Mouse (Mus musculus) MEL (cell line): ENCODE measurements around the gene Fhdc1. TPM values are rescaled to one million over a fixed set of nuclear protein-coding genes. Genes with fewer than 3 reads are reported as not detected.

Source experiments
- DNase-seq: peaks from one replicate; pipeline ENCODE4 v3.0.0; 2011; ENCODE audit warnings: low read depth, low spot score
- H3K27ac ChIP-seq: 2 replicates; pipeline ENCODE4 v1.5.1; 2012; ENCODE audit warnings: low read depth, mild to moderate bottlenecking, control low read depth, low read length, moderate library complexity; ENCODE audit not compliant: control insufficient read depth
- H3K27me3 ChIP-seq, 2 experiments: fragments of 150-350 bp in 1 of 2; sonication (generic) in 1 of 2; 2 replicates each; pipeline ENCODE4 v1.6.1; 2012; ENCODE audit warnings: low read length in 2 of 2, mild to moderate bottlenecking in 2 of 2, improper control_type of control experiment in 1 of 2, moderate library complexity in 1 of 2; ENCODE audit not compliant: insufficient read depth in 2 of 2, control insufficient read depth in 1 of 2
- H3K36me3 ChIP-seq, 2 experiments: 2 replicates each; pipeline ENCODE4 v1.6.1; 2012 to 2014; ENCODE audit warnings: low read length in 2 of 2, improper control_type of control experiment in 1 of 2, inconsistent platforms in 1 of 2, mild to moderate bottlenecking in 1 of 2; ENCODE audit not compliant: insufficient read depth in 2 of 2, control insufficient read depth in 1 of 2
- H3K4me1 ChIP-seq, 2 experiments: fragments of 150-350 bp in 1 of 2; sonication (generic) in 1 of 2; 2 replicates each; pipeline ENCODE4 v1.6.1; 2012; ENCODE audit warnings: low read length in 2 of 2, improper control_type of control experiment in 1 of 2, mild to moderate bottlenecking in 1 of 2; ENCODE audit not compliant: insufficient read depth in 2 of 2, control insufficient read depth in 1 of 2
- H3K4me3 ChIP-seq, 2 experiments: fragments of 150-350 bp in 1 of 2; sonication (generic) in 1 of 2; 2 replicates each; pipeline ENCODE4 v1.5.1; 2012; ENCODE audit warnings: low read depth in 2 of 2, low read length in 2 of 2, mild to moderate bottlenecking in 2 of 2, moderate library complexity in 2 of 2, control low read depth in 1 of 2, improper control_type of control experiment in 1 of 2; ENCODE audit not compliant: control insufficient read depth in 1 of 2, insufficient read depth in 1 of 2
- H3K79me2 ChIP-seq: 2 replicates; pipeline ENCODE4 v1.6.1; 2012; ENCODE audit warnings: mild to moderate bottlenecking, low read length, moderate library complexity; ENCODE audit not compliant: control insufficient read depth, poor library complexity, insufficient read depth
- H3K9ac ChIP-seq: 2 replicates; pipeline ENCODE4 v1.6.1; 2012; ENCODE audit warnings: low read depth, mild to moderate bottlenecking, control low read depth, low read length, moderate library complexity; ENCODE audit not compliant: control insufficient read depth, poor library complexity, severe bottlenecking
- H3K9me3 ChIP-seq: fragments of 150-350 bp; sonication (generic); replicated peaks from 2 replicates; pipeline ENCODE4 v1.6.1; 2012; ENCODE audit warnings: mild to moderate bottlenecking, low read length, improper control_type of control experiment, moderate library complexity; ENCODE audit not compliant: insufficient read depth
- BHLHE40 ChIP-seq: IDR thresholded peaks from 2 replicates; pipeline ENCODE4 v1.6.1; 2012; ENCODE audit warnings: low read depth, mild to moderate bottlenecking, inconsistent platforms, low read length, improper control_type of control experiment, borderline replicate concordance
- CHD1 ChIP-seq: IDR thresholded peaks from 2 replicates; pipeline ENCODE4 v1.6.1; 2012; ENCODE audit warnings: low read depth, mild to moderate bottlenecking, inconsistent platforms, low read length, improper control_type of control experiment
- CHD2 ChIP-seq: IDR thresholded peaks from 2 replicates; pipeline ENCODE4 v1.6.1; 2011; ENCODE audit warnings: low read length, improper control_type of control experiment
- CTCF ChIP-seq, 3 experiments: IDR thresholded peaks in 2 of 3; conservative IDR thresholded peaks in 1 of 3; 2 replicates each; pipeline ENCODE4 v1.5.1; 2011 to 2012; ENCODE audit warnings: low read length in 3 of 3, low read depth in 2 of 3, mild to moderate bottlenecking in 2 of 3, improper control_type of control experiment in 1 of 3, inconsistent platforms in 1 of 3, mixed read lengths in 1 of 3, moderate library complexity in 1 of 3; ENCODE audit not compliant: control insufficient read depth in 1 of 3, insufficient read depth in 1 of 3, poor library complexity in 1 of 3, severe bottlenecking in 1 of 3
- E2F4 ChIP-seq: IDR thresholded peaks from 2 replicates; pipeline ENCODE4 v1.6.1; 2011; ENCODE audit warnings: low read depth, low read length, improper control_type of control experiment, borderline replicate concordance
- ELF1 ChIP-seq: IDR thresholded peaks from 2 replicates; pipeline ENCODE4 v1.6.1; 2014; ENCODE audit warnings: low read depth, mild to moderate bottlenecking, inconsistent platforms, low read length, improper control_type of control experiment, moderate library complexity
- EP300 ChIP-seq, 2 experiments: IDR thresholded peaks; 2 replicates each; pipeline ENCODE4 v1.6.1; 2011; ENCODE audit warnings: improper control_type of control experiment in 2 of 2, low read length in 2 of 2, low read depth in 1 of 2, mild to moderate bottlenecking in 1 of 2
- ETS1 ChIP-seq: IDR thresholded peaks from 2 replicates; pipeline ENCODE4 v1.6.1; 2012; ENCODE audit warnings: low read depth, mild to moderate bottlenecking, inconsistent platforms, low read length, improper control_type of control experiment, moderate library complexity
- GATA1 ChIP-seq: IDR thresholded peaks from 2 replicates; pipeline ENCODE4 v1.6.1; 2011; ENCODE audit warnings: low read depth, low read length, improper control_type of control experiment
- HCFC1 ChIP-seq: IDR thresholded peaks from 2 replicates; pipeline ENCODE4 v1.6.1; 2012; ENCODE audit warnings: low read depth, mild to moderate bottlenecking, inconsistent platforms, low read length, improper control_type of control experiment, moderate library complexity
- JUND ChIP-seq: IDR thresholded peaks from 2 replicates; pipeline ENCODE4 v1.6.1; 2011; ENCODE audit warnings: low read depth, mild to moderate bottlenecking, improper control_type of control experiment, low read length
- KAT2A ChIP-seq: conservative IDR thresholded peaks from 2 replicates; pipeline ENCODE4 v1.6.1; 2012; ENCODE audit warnings: low read depth, low read length, improper control_type of control experiment, inconsistent platforms
- MAFK ChIP-seq: IDR thresholded peaks from 2 replicates; pipeline ENCODE4 v1.6.1; 2011; ENCODE audit warnings: low read depth, mild to moderate bottlenecking, low read length, improper control_type of control experiment, borderline replicate concordance
- MAX ChIP-seq: IDR thresholded peaks from 2 replicates; pipeline ENCODE4 v1.6.1; 2011; ENCODE audit warnings: low read length, improper control_type of control experiment
- MAZ ChIP-seq: IDR thresholded peaks from 2 replicates; pipeline ENCODE4 v1.6.1; 2012; ENCODE audit warnings: low read depth, mild to moderate bottlenecking, inconsistent platforms, low read length, improper control_type of control experiment
- MEF2A ChIP-seq: IDR thresholded peaks from 2 replicates; pipeline ENCODE4 v1.6.1; 2014; ENCODE audit warnings: low read depth, mild to moderate bottlenecking, inconsistent platforms, low read length, improper control_type of control experiment; ENCODE audit not compliant: poor library complexity, insufficient replicate concordance, severe bottlenecking; ENCODE audit errors: extremely low read depth
- MXI1 ChIP-seq: IDR thresholded peaks from 2 replicates; pipeline ENCODE4 v1.6.1; 2011; ENCODE audit warnings: mild to moderate bottlenecking, low read depth, low read length, improper control_type of control experiment
- MYB ChIP-seq: IDR thresholded peaks from 2 replicates; pipeline ENCODE4 v1.6.1; 2011; ENCODE audit warnings: mild to moderate bottlenecking, low read depth, low read length, improper control_type of control experiment
- MYC ChIP-seq: IDR thresholded peaks from 2 replicates; pipeline ENCODE4 v1.6.1; 2011; ENCODE audit warnings: low read depth, mild to moderate bottlenecking, low read length, improper control_type of control experiment, moderate library complexity
- NELFE ChIP-seq: IDR thresholded peaks from 2 replicates; pipeline ENCODE4 v1.6.1; 2011; ENCODE audit warnings: low read depth, low read length, improper control_type of control experiment
- NRF1 ChIP-seq: IDR thresholded peaks from 2 replicates; pipeline ENCODE4 v1.6.1; 2014; ENCODE audit warnings: low read depth, mild to moderate bottlenecking, inconsistent platforms, low read length, improper control_type of control experiment, moderate library complexity; ENCODE audit not compliant: poor library complexity, insufficient read depth, severe bottlenecking
- POLR2A ChIP-seq, 2 experiments: IDR thresholded peaks; 2 replicates each; pipeline ENCODE4 v1.6.1; 2011 to 2012; ENCODE audit warnings: low read length in 2 of 2, mild to moderate bottlenecking in 2 of 2, control low read depth in 1 of 2, improper control_type of control experiment in 1 of 2, low read depth in 1 of 2, moderate library complexity in 1 of 2; ENCODE audit not compliant: control insufficient read depth in 1 of 2, insufficient read depth in 1 of 2, poor library complexity in 1 of 2
- POLR2AphosphoS5 ChIP-seq: IDR thresholded peaks from 2 replicates; pipeline ENCODE4 v1.6.1; 2012; ENCODE audit warnings: low read depth, borderline replicate concordance, mild to moderate bottlenecking, inconsistent platforms, low read length, moderate library complexity, mixed read lengths
- RAD21 ChIP-seq: IDR thresholded peaks from 2 replicates; pipeline ENCODE4 v1.6.1; 2011; ENCODE audit warnings: mild to moderate bottlenecking, low read depth, low read length, improper control_type of control experiment
- RCOR1 ChIP-seq: IDR thresholded peaks from 2 replicates; pipeline ENCODE4 v1.6.1; 2012; ENCODE audit warnings: low read depth, mild to moderate bottlenecking, inconsistent platforms, low read length, improper control_type of control experiment
- SIN3A ChIP-seq: IDR thresholded peaks from 2 replicates; pipeline ENCODE4 v1.6.1; 2012; ENCODE audit warnings: low read length, improper control_type of control experiment, inconsistent platforms
- SMC3 ChIP-seq: IDR thresholded peaks from 2 replicates; pipeline ENCODE4 v1.6.1; 2011; ENCODE audit warnings: low read depth, low read length, improper control_type of control experiment
- TAL1 ChIP-seq: IDR thresholded peaks from 2 replicates; pipeline ENCODE4 v1.6.1; 2012; ENCODE audit warnings: mild to moderate bottlenecking, inconsistent platforms, low read length, moderate library complexity, mixed read lengths
- TBP ChIP-seq: IDR thresholded peaks from 2 replicates; pipeline ENCODE4 v1.8.0; 2011; ENCODE audit warnings: low read depth, low read length, improper control_type of control experiment
- TCF12 ChIP-seq: IDR thresholded peaks from 2 replicates; pipeline ENCODE4 v1.6.1; 2014; ENCODE audit warnings: low read depth, mild to moderate bottlenecking, inconsistent platforms, low read length, improper control_type of control experiment, moderate library complexity
- UBTF ChIP-seq: IDR thresholded peaks from 2 replicates; pipeline ENCODE4 v1.6.1; 2012; ENCODE audit warnings: low read depth, mild to moderate bottlenecking, inconsistent platforms, low read length, improper control_type of control experiment, moderate library complexity, borderline replicate concordance; ENCODE audit not compliant: insufficient read depth
- USF1 ChIP-seq: IDR thresholded peaks from 2 replicates; pipeline ENCODE4 v1.6.1; 2014; ENCODE audit warnings: low read depth, mild to moderate bottlenecking, inconsistent platforms, low read length, improper control_type of control experiment, moderate library complexity
- USF2 ChIP-seq, 2 experiments: IDR thresholded peaks; 2 replicates each; pipeline ENCODE4 v1.6.1; 2011 to 2012; ENCODE audit warnings: improper control_type of control experiment in 2 of 2, low read length in 2 of 2, borderline replicate concordance in 1 of 2, inconsistent platforms in 1 of 2, low read depth in 1 of 2, mild to moderate bottlenecking in 1 of 2; ENCODE audit not compliant: insufficient read depth in 1 of 2
- ZC3H11A ChIP-seq: IDR thresholded peaks from 2 replicates; pipeline ENCODE4 v1.6.1; 2012; ENCODE audit warnings: low read depth, mild to moderate bottlenecking, inconsistent platforms, low read length, improper control_type of control experiment
- ZKSCAN1 ChIP-seq: IDR thresholded peaks from 2 replicates; pipeline ENCODE4 v1.6.1; 2012; ENCODE audit warnings: low read depth, mild to moderate bottlenecking, inconsistent platforms, low read length, improper control_type of control experiment, moderate library complexity
- ZNF384 ChIP-seq: IDR thresholded peaks from 2 replicates; pipeline ENCODE4 v1.6.1; 2012; ENCODE audit warnings: low read depth, mild to moderate bottlenecking, inconsistent platforms, low read length, improper control_type of control experiment
- polyA plus RNA-seq, 2 experiments: library from polyadenylated mRNA; stranded (reverse) in 1 of 2; unstranded in 1 of 2; fragments of >175 nt in 1 of 2; fragments of >200 nt in 1 of 2; gene quantifications; 2 replicates each; pipeline versions ENCODE4 v1.2.1 to v1.2.4; 2012; ENCODE audit warnings: low replicate concordance in 2 of 2, low read depth in 1 of 2; ENCODE audit not compliant: insufficient read length in 2 of 2, insufficient read depth in 1 of 2, missing spikeins in 1 of 2
- total RNA-seq: library from RNA; depleted of rRNA; stranded (reverse); fragments of 300-350 nt; gene quantifications from 2 replicates; pipeline ENCODE4 v1.2.3, GENCODE M21; 2012

Gene Fhdc1
- total and polyA plus RNA-seq, 3 experiments: 0.54 to 2.0 TPM; not detected in 1

GRCm38 (mm10) chr3:84455733-84456417 lies 24.4 kb downstream of the Fhdc1 start:
- peak; percentile 86 for DNase-seq
- 0 out of 4 replicates have a peak overlapping the region, but pooled peaks have one; percentile 0 to 9 for H3K4me3 ChIP-seq
- H3K9ac ChIP-seq: peak overlapping the region; percentile 0
- peaks cover 0 to 20% of the 10 kb centered on the region in 2 experiments; a peak in 2 of 4 replicates for H3K36me3 ChIP-seq
- peaks cover 23 to 37% of the 10 kb centered on the region in 2 experiments for H3K4me1 ChIP-seq
- H3K27ac ChIP-seq: peak overlapping the region; percentile 15
- H3K27me3 ChIP-seq: no peaks in the 10 kb centered on the region
- no peaks in the 10 kb centered on the region for H3K9me3 ChIP-seq
- no peaks in the 10 kb centered on the region for H3K79me2 ChIP-seq
- TF ChIP-seq HCFC1 (no peak; the same call in 1 of the 2 replicates), TAL1 (peak; percentile 94), TBP (no peak), MYC (0 out of 2 replicates have a peak, but pooled peaks have one; percentile 34), NELFE (no peak), ELF1 (peak; percentile 48; the same call in 1 of the 2 replicates), CHD2 (peak; percentile 21; the same call in 1 of the 2 replicates), JUND (0 out of 2 replicates have a peak, but pooled peaks have one; percentile 8), MAX (no peak), ZKSCAN1 (no peak), UBTF (no peak), CTCF (IDR thresholded peaks at IDR 0.05 in 2 of 3, conservative IDR thresholded peaks at IDR 0.05 in 1 of 3; ENCODE audit: control insufficient read depth in 1 of 3, insufficient read depth in 1 of 3, low read depth in 2 of 3, low read length in 3 of 3, poor library complexity in 1 of 3, severe bottlenecking in 1 of 3) (no peak), ZC3H11A (no peak), MEF2A (no peak), MYB (peak; percentile 62; the same call in 1 of the 2 replicates), SIN3A (peak; percentile 92), POLR2A (IDR thresholded peaks at IDR 0.05; ENCODE audit: control insufficient read depth in 1 of 2, insufficient read depth in 1 of 2, low read depth in 1 of 2, low read length in 2 of 2, poor library complexity in 1 of 2) (no peak), MAFK (peak; percentile 83; the same call in 1 of the 2 replicates), POLR2AphosphoS5 (no peak), USF2 (IDR thresholded peaks at IDR 0.05; ENCODE audit: borderline replicate concordance in 1 of 2, insufficient read depth in 1 of 2, low read depth in 1 of 2, low read length in 2 of 2) (no peak), NRF1 (no peak), ETS1 (peak; percentile 99), RCOR1 (peak; percentile 92), ZNF384 (no peak), CHD1 (no peak), USF1 (no peak), GATA1 (peak; percentile 98), RAD21 (no peak), EP300 (IDR thresholded peaks at IDR 0.05; ENCODE audit: low read depth in 1 of 2, low read length in 2 of 2) (peak; percentile 98 to 99), KAT2A (no peak), TCF12 (peak; percentile 99), BHLHE40 (peak; percentile 92), SMC3 (no peak), MXI1 (peak; percentile 73), E2F4 (no peak), MAZ (0 out of 2 replicates have a peak, but pooled peaks have one; percentile 44)
